Mouse (Mus musculus) ES-Bruce4 (cell line): ENCODE measurements at regions not wholly inside any gene's neighbourhood (a gene's known extent, or its start where the extent isn't known, plus 50 kb on each side); places are given as distances from the start of the nearest gene placed in this dataset.

Source experiments
- H3K27ac ChIP-seq: 2 replicates; pipeline ENCODE4 v1.5.1; 2012; ENCODE audit warnings: low read length, inconsistent platforms; ENCODE audit not compliant: insufficient read depth
- H3K27me3 ChIP-seq: 2 replicates; pipeline ENCODE4 v1.6.1; 2012; ENCODE audit warnings: mild to moderate bottlenecking, low read length, inconsistent platforms; ENCODE audit not compliant: control insufficient read depth, poor library complexity, insufficient read depth, severe bottlenecking
- H3K36me3 ChIP-seq: 2 replicates; pipeline ENCODE4 v1.6.1; 2012; ENCODE audit warnings: inconsistent platforms, mild to moderate bottlenecking, low read length, moderate library complexity; ENCODE audit not compliant: control insufficient read depth, poor library complexity, insufficient read depth, severe bottlenecking
- H3K4me1 ChIP-seq: one replicate; pipeline ENCODE4 v1.8.1; 2011; ENCODE audit warnings: low read length; ENCODE audit not compliant: control insufficient read depth, insufficient read depth
- H3K4me3 ChIP-seq: 2 replicates; pipeline ENCODE4 v1.5.1; 2011; ENCODE audit warnings: low read depth, mild to moderate bottlenecking, low read length
- H3K9ac ChIP-seq: 2 replicates; pipeline ENCODE4 v1.6.1; 2012; ENCODE audit warnings: low read depth, mild to moderate bottlenecking, inconsistent platforms; ENCODE audit not compliant: poor library complexity, severe bottlenecking
- H3K9me3 ChIP-seq: replicated peaks from 2 replicates; pipeline ENCODE4 v1.6.1; 2012; ENCODE audit warnings: mild to moderate bottlenecking, low read length, inconsistent platforms; ENCODE audit not compliant: control insufficient read depth, poor library complexity, insufficient read depth, severe bottlenecking
- CTCF ChIP-seq: IDR thresholded peaks from one replicate; pipeline ENCODE4 v1.8.1; 2011; ENCODE audit warnings: low read depth, low read length
- EP300 ChIP-seq: IDR thresholded peaks from 2 replicates; pipeline ENCODE4 v1.6.1; 2011; ENCODE audit warnings: low read depth, low read length; ENCODE audit not compliant: insufficient read depth
- POLR2A ChIP-seq: IDR thresholded peaks from one replicate; pipeline ENCODE4 v1.8.1; 2011; ENCODE audit warnings: low read length; ENCODE audit not compliant: insufficient read depth

DNA sequence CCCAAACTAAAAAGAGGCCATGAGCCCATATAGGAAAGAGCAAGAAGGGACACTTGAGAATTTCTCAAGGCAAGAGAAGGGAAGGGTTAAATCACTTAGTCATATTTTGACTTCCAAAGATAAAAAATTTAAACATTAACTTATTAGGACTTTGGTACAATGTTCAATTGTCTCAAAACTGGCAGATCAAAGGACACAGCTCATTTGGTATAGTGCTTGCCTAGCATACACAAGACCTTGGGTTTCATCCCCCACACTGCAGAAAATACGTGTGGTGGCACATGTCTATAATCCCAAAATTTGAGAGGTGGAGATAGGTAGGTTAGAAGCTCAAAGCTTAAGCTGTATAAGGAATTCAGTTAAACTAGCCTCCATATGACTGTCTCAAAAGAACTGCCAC, 658.4 kb upstream of the Pfkp start:
- H3K9me3 ChIP-seq = no peaks in the 10 kb centered on the region
- H3K27me3 ChIP-seq = no peaks in the 10 kb centered on the region
- no peak for TF ChIP-seq CTCF
- no peak for TF ChIP-seq EP300
- TF ChIP-seq POLR2A = no peak
- H3K27ac ChIP-seq = no peak overlapping the region
- H3K9ac ChIP-seq = no peak overlapping the region
- no peaks in the 10 kb centered on the region for H3K36me3 ChIP-seq
- H3K4me1 ChIP-seq = no peaks in the 10 kb centered on the region
- H3K4me3 ChIP-seq = no peak overlapping the region

DNA sequence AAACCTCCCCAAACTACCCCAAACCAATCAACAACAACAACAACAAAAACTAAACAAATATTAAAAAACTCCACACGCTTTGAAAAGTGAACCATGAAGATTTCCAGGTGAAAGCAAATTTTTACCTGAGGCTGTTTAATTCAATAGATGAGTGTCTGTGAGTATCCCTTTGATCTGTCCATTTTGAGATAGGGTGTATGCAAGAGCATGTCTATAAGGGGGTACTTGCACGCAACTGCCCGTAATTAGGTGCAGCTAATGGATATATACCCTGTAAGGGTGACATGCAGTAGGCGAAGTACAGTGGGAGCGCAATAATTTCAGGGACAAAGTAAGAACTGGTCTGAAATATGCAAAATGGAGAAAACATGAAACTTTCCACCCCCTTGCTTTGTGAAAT, 658.8 kb upstream of the Pfkp start:
- H3K9me3 ChIP-seq = no peaks in the 10 kb centered on the region
- no peaks in the 10 kb centered on the region for H3K4me1 ChIP-seq
- TF ChIP-seq POLR2A (no peak), CTCF (no peak), EP300 (no peak)
- no peaks in the 10 kb centered on the region for H3K36me3 ChIP-seq
- no peaks in the 10 kb centered on the region for H3K27me3 ChIP-seq
- H3K27ac ChIP-seq = no peak overlapping the region
- H3K9ac ChIP-seq = no peak overlapping the region
- no peak overlapping the region for H3K4me3 ChIP-seq

- no peaks in the 10 kb centered on the region for H3K36me3 ChIP-seq
- H3K4me1 ChIP-seq = no peaks in the 10 kb centered on the region
- H3K27ac ChIP-seq = no peak overlapping the region
- no peaks in the 10 kb centered on the region for H3K27me3 ChIP-seq
- H3K9ac ChIP-seq = no peak overlapping the region
- no peak overlapping the region for H3K4me3 ChIP-seq
- H3K9me3 ChIP-seq = no peaks in the 10 kb centered on the region
- TF ChIP-seq CTCF = no peak
Measured at GRCm38 (mm10) chr13:7313474-7313873, 664.9 kb upstream of the Pfkp start.

- TF ChIP-seq CTCF (no peak), EP300 (no peak), POLR2A (no peak)
- H3K27ac ChIP-seq = no peak overlapping the region
- no peak overlapping the region for H3K9ac ChIP-seq
- H3K4me1 ChIP-seq = no peaks in the 10 kb centered on the region
- no peak overlapping the region for H3K4me3 ChIP-seq
- 0 out of 2 replicates have a peak, but pooled peaks cover 3% of the 10 kb centered on the region for H3K9me3 ChIP-seq
- H3K36me3 ChIP-seq = no peaks in the 10 kb centered on the region
- no peaks in the 10 kb centered on the region for H3K27me3 ChIP-seq
Measured at GRCm38 (mm10) chr13:7330151-7330550, 681.6 kb upstream of the Pfkp start.

GRCm38 (mm10) chr13:7345760-7346159, 697.2 kb upstream of the Pfkp start:
- no peaks in the 10 kb centered on the region for H3K36me3 ChIP-seq
- no peak overlapping the region for H3K27ac ChIP-seq
- H3K9me3 ChIP-seq = no peaks in the 10 kb centered on the region
- H3K27me3 ChIP-seq = no peaks in the 10 kb centered on the region
- H3K9ac ChIP-seq = no peak overlapping the region
- TF ChIP-seq CTCF (no peak), EP300 (no peak), POLR2A (no peak)
- no peak overlapping the region for H3K4me3 ChIP-seq
- H3K4me1 ChIP-seq = no peaks in the 10 kb centered on the region

- Histone ChIP-seq H3K4me1 (no peaks in the 10 kb centered on the region), H3K27me3 (no peaks in the 10 kb centered on the region), H3K9me3 (no peaks in the 10 kb centered on the region), H3K4me3 (no peak overlapping the region), H3K27ac (no peak overlapping the region), H3K9ac (no peak overlapping the region), H3K36me3 (no peaks in the 10 kb centered on the region)
- TF ChIP-seq EP300 = no peak
- no peak for TF ChIP-seq CTCF
- TF ChIP-seq POLR2A = no peak
Measured at GRCm38 (mm10) chr13:7348431-7348830, 699.9 kb upstream of the Pfkp start.

- no peaks in the 10 kb centered on the region for H3K4me1 ChIP-seq
- H3K27ac ChIP-seq = no peak overlapping the region
- no peak overlapping the region for H3K4me3 ChIP-seq
- H3K9me3 ChIP-seq = no peaks in the 10 kb centered on the region
- TF ChIP-seq CTCF = no peak
- TF ChIP-seq EP300 = no peak
- TF ChIP-seq POLR2A = no peak
- H3K36me3 ChIP-seq = no peaks in the 10 kb centered on the region
- no peaks in the 10 kb centered on the region for H3K27me3 ChIP-seq
- H3K9ac ChIP-seq = no peak overlapping the region
Measured at GRCm38 (mm10) chr13:7353011-7353410, 704.4 kb upstream of the Pfkp start.
